Mouse (Mus musculus) embryonic stem cell, embryonic (primary cell): Measurements from ENCODE around the gene Farsa.

Experiments used
- CTCF ChIA-PET, 4 experiments: fragments of 300-600 bp in 2 of 4; fragments of 350-600 bp in 2 of 4; sonication (Branson Sonifier 250); formaldehyde crosslinking; loops; one replicate each; lab custom pipeline; 2022; ENCODE audit warnings: inconsistent platforms in 2 of 4; lab: Charles Lee
- POLR2A ChIA-PET, 4 experiments: fragments of 300-600 bp in 2 of 4; fragments of 350-600 bp in 2 of 4; sonication (Branson Sonifier 250); formaldehyde crosslinking; loops; one replicate each; lab custom pipeline; 2022; ENCODE audit warnings: antibody characterized with exemption in 4 of 4, inconsistent platforms in 1 of 4; lab: Charles Lee

Farsa gene

GRCm38 (mm10) chr8:84878915-84879314 is 22.1 kb downstream of the Farsa start:
- ChIA-PET POLR2A (interaction anchor here (0.6 to 3.2 kb wide), 11 partner anchors 9 to 1281 kb away, joined by 3 to 12 read pairs (median 4); partner anchors contain the start of genes Farsa (in 1 of the 4), Gcdh (in 1 of the 4) and Klf1 (in 1 of the 4)), CTCF (interaction anchor here in 1 of 4 experiments (1.5 kb wide), 1 partner anchor 24 kb away, joined by 6 read pairs; no protein-coding TSS in a partner anchor)

GRCm38 (mm10) chr8:84884728-84885127 is 27.9 kb downstream of the Farsa start:
- POLR2A ChIA-PET, result interaction anchor here in 2 of 4 experiments (0.9 to 5.6 kb wide), 8 partner anchors 8 to 38 kb away, joined by 3 to 46 read pairs (median 20); partner anchors contain the start of genes Gcdh (in 2 of the 2), Calr (in 1 of the 2), Farsa (in 1 of the 2) and Syce2 (in 1 of the 2)
- CTCF ChIA-PET, result interaction anchor here in 1 of 4 experiments (1.4 kb wide), 1 partner anchor 18 kb away, joined by 3 read pairs; no protein-coding TSS in a partner anchor

GRCm38 (mm10) chr8:84888280-84888679 is 31.5 kb downstream of the Farsa start:
- ChIA-PET CTCF (interaction anchor here in 2 of 4 experiments (0.6 to 1.8 kb wide), 2 partner anchors 40 to 78 kb away, joined by 5 read pairs; no protein-coding TSS in a partner anchor), POLR2A (interaction anchor here in 2 of 4 experiments (1.0 to 4.1 kb wide), 4 partner anchors 9 to 16 kb away, joined by 3 to 19 read pairs (median 4); partner anchors contain the start of genes Klf1 (in 1 of the 2) and Syce2 (in 1 of the 2))

GRCm38 (mm10) chr8:84889141-84889540 is 32.4 kb downstream of the Farsa start:
- ChIA-PET CTCF (interaction anchor here in 3 of 4 experiments (0.5 to 1.8 kb wide), 4 partner anchors 26 to 152 kb away, joined by 3 to 5 read pairs (median 4); no protein-coding TSS in a partner anchor), POLR2A (interaction anchor here in 2 of 4 experiments (0.8 to 6.5 kb wide), 8 partner anchors 9 to 55 kb away, joined by 3 to 115 read pairs (median 4); partner anchors contain the start of genes Klf1 (in 2 of the 2) and Syce2 (in 1 of the 2))

GRCm38 (mm10) chr8:84892993-84893708 is 36.4 kb downstream of the Farsa start:
- ChIA-PET CTCF (interaction anchor here (0.5 to 3.3 kb wide), 24 partner anchors 10 to 504 kb away, joined by 3 to 54 read pairs (median 4); partner anchors contain the start of genes Dnase2a (in 1 of the 4), Klf1 (in 1 of the 4), Lyl1 (in 1 of the 4) and Nacc1 (in 1 of the 4)), POLR2A (interaction anchor here (0.5 to 6.5 kb wide), 81 partner anchors 10 to 788 kb away, joined by 3 to 121 read pairs (median 5); partner anchors contain the start of genes Calr (in 3 of the 4), Dnase2a (in 3 of the 4), Syce2 (in 3 of the 4) and Farsa (in 2 of the 4))

GRCm38 (mm10) chr8:84893709-84894134 is 36.9 kb downstream of the Farsa start, which contains the start of gene Gcdh:
Gcdh (minus strand) TSS chr8:84893921.
- ChIA-PET POLR2A (interaction anchor here (0.5 to 6.5 kb wide), 85 partner anchors 9 to 789 kb away, joined by 3 to 121 read pairs (median 5); partner anchors contain the start of genes Calr (in 3 of the 4), Dnase2a (in 3 of the 4), Syce2 (in 3 of the 4) and Farsa (in 2 of the 4)), CTCF (interaction anchor here (0.5 to 3.3 kb wide), 28 partner anchors 9 to 503 kb away, joined by 3 to 54 read pairs (median 4); partner anchors contain the start of genes Dnase2a (in 1 of the 4), Klf1 (in 1 of the 4), Lyl1 (in 1 of the 4) and Nacc1 (in 1 of the 4))

- ChIA-PET CTCF (interaction anchor here in 1 of 4 experiments (0.7 kb wide), 1 partner anchor 14 kb away, joined by 3 read pairs; no protein-coding TSS in a partner anchor), POLR2A (interaction anchor here in 3 of 4 experiments (0.6 to 6.5 kb wide), 15 partner anchors 8 to 557 kb away, joined by 3 to 115 read pairs (median 3); partner anchors contain the start of genes Calr (in 2 of the 3), Dnase2a (in 2 of the 3), Klf1 (in 1 of the 3) and Syce2 (in 1 of the 3))
These were observed 39.2 kb downstream of the Farsa start for GRCm38 (mm10) chr8:84895963-84896362.

- CTCF ChIA-PET, result interaction anchor here in 1 of 4 experiments (0.6 to 1.0 kb wide), 3 partner anchors 12 to 253 kb away, joined by 3 to 4 read pairs (median 3); no protein-coding TSS in a partner anchor
- POLR2A ChIA-PET, result interaction anchor here in 3 of 4 experiments (0.6 to 5.3 kb wide), 14 partner anchors 9 to 171 kb away, joined by 3 to 72 read pairs (median 3); partner anchors contain the start of genes Calr (in 1 of the 3), Dhps (in 1 of the 3) and Farsa (in 1 of the 3)
These were observed 44.3 kb downstream of the Farsa start for GRCm38 (mm10) chr8:84901071-84901470.

GRCm38 (mm10) chr8:84901752-84902151 is 45.0 kb downstream of the Farsa start, which contains the start of gene Klf1:
Klf1 (plus strand) TSS chr8:84901928.
- POLR2A ChIA-PET, result interaction anchor here in 3 of 4 experiments (0.5 to 6.7 kb wide), 32 partner anchors 9 to 245 kb away, joined by 3 to 200 read pairs (median 14); partner anchors contain the start of genes Calr (in 2 of the 3), Gcdh (in 2 of the 3), Syce2 (in 2 of the 3) and Dhps (in 1 of the 3)
- CTCF ChIA-PET, result interaction anchor here in 3 of 4 experiments (1.2 to 3.5 kb wide), 9 partner anchors 8 to 316 kb away, joined by 3 to 54 read pairs (median 12); partner anchors contain the start of genes Gcdh (in 2 of the 3) and Syce2 (in 1 of the 3)

- POLR2A ChIA-PET, result interaction anchor here (0.5 to 6.7 kb wide), 100 partner anchors 9 to 570 kb away, joined by 3 to 200 read pairs (median 7); partner anchors contain the start of genes Gcdh (in 4 of the 4), Calr (in 3 of the 4), Rad23a (in 3 of the 4) and Dhps (in 2 of the 4)
- CTCF ChIA-PET, result interaction anchor here (0.6 to 3.5 kb wide), 73 partner anchors 9 to 366 kb away, joined by 3 to 54 read pairs (median 5); partner anchors contain the start of genes Farsa (in 3 of the 4), Gcdh (in 3 of the 4), Syce2 (in 3 of the 4) and Calr (in 2 of the 4)
These were observed 45.7 kb downstream of the Farsa start for GRCm38 (mm10) chr8:84902367-84902919.

- CTCF ChIA-PET, result interaction anchor here (0.5 to 3.5 kb wide), 102 partner anchors 9 to 837 kb away, joined by 3 to 54 read pairs (median 4); partner anchors contain the start of genes Farsa (in 3 of the 4), Gcdh (in 3 of the 4), Syce2 (in 3 of the 4) and Calr (in 2 of the 4)
- POLR2A ChIA-PET, result interaction anchor here (0.5 to 6.7 kb wide), 141 partner anchors 8 to 1208 kb away, joined by 3 to 200 read pairs (median 5); partner anchors contain the start of genes Calr (in 4 of the 4), Gcdh (in 4 of the 4), Dhps (in 3 of the 4) and Rad23a (in 3 of the 4)
These were observed 46.3 kb downstream of the Farsa start for GRCm38 (mm10) chr8:84902920-84903661.

GRCm38 (mm10) chr8:84904351-84904750 is 47.6 kb downstream of the Farsa start:
- ChIA-PET POLR2A (interaction anchor here (0.5 to 6.7 kb wide), 81 partner anchors 8 to 1842 kb away, joined by 3 to 200 read pairs (median 6); partner anchors contain the start of genes Calr (in 4 of the 4), Dhps (in 3 of the 4), Gcdh (in 3 of the 4) and Syce2 (in 3 of the 4)), CTCF (interaction anchor here (0.6 to 3.5 kb wide), 26 partner anchors 8 to 648 kb away, joined by 3 to 54 read pairs (median 7); partner anchors contain the start of genes Dand5 (in 1 of the 4), Gcdh (in 1 of the 4), Mast1 (in 1 of the 4) and Syce2 (in 1 of the 4))

GRCm38 (mm10) chr8:84907037-84907436 is 50.2 kb downstream of the Farsa start:
- CTCF ChIA-PET, result interaction anchor here in 3 of 4 experiments (0.6 to 2.3 kb wide), 5 partner anchors 22 to 1004 kb away, joined by 4 to 10 read pairs (median 8); no protein-coding TSS in a partner anchor

GRCm38 (mm10) chr8:84907493-84907892 is 50.7 kb downstream of the Farsa start:
- ChIA-PET POLR2A (interaction anchor here (0.8 to 6.7 kb wide), 31 partner anchors 7 to 255 kb away, joined by 3 to 200 read pairs (median 6); partner anchors contain the start of genes Calr (in 3 of the 4), Gcdh (in 3 of the 4), Farsa (in 1 of the 4) and Junb (in 1 of the 4)), CTCF (interaction anchor here in 3 of 4 experiments (0.6 to 2.3 kb wide), 9 partner anchors 14 to 1004 kb away, joined by 4 to 10 read pairs (median 5); partner anchors contain the start of gene Gcdh (in 1 of the 3))

More at GRCm38 (mm10) chr8:84907037-84907436, 50.2 kb downstream of the Farsa start:
- POLR2A ChIA-PET, result interaction anchor here in 3 of 4 experiments (0.8 to 6.7 kb wide), 19 partner anchors 7 to 164 kb away, joined by 3 to 200 read pairs (median 6); partner anchors contain the start of genes Calr (in 2 of the 3), Gcdh (in 2 of the 3), Junb (in 1 of the 3) and Rad23a (in 1 of the 3)
